Mouse (Mus musculus): Measurements from ENCODE around the gene Thbd.

- TF ChIP-seq POLR2A (IDR thresholded peaks at IDR 0.05; ENCODE audit: low read depth, low read length) (no peak), CTCF (conservative IDR thresholded peaks at IDR 0.05; ENCODE audit: insufficient read depth, insufficient read length, low read depth, low read length) (no peak)
Measured at GRCm38 (mm10) chr2:148450616-148451015, 42.6 kb upstream of the Thbd start.

All from kidney, adult 2 months (tissue).